Mouse (Mus musculus): ENCODE measurements at regions not wholly inside any gene's neighbourhood (a gene's known extent, or its start where the extent isn't known, plus 50 kb on each side); places are given as distances from the start of the nearest gene placed in this dataset.

GRCm38 (mm10) chr10:8136662-8137061, 180.6 kb upstream of the Tab2 start:
- no peak for TF ChIP-seq CTCF (IDR thresholded peaks at IDR 0.05; ENCODE audit: borderline replicate concordance, insufficient read depth, low read length)
- no peak for TF ChIP-seq POLR2A (IDR thresholded peaks at IDR 0.05; ENCODE audit: low read depth, low read length)
